Mouse (Mus musculus) R1 (cell line): ENCODE data around the gene Tsr2.

ENCODE experiments used
- DNase-seq: peaks from one replicate; pipeline ENCODE4 v3.0.0-alpha.2; 2018; ENCODE audit warnings: low read depth, low spot score

The Tsr2 gene

GRCm38 (mm10) chrX:151096171-151097058 lies at the start of gene Tsr2:
Tsr2 (minus strand) TSS chrX:151096543.
- peak; percentile 88 for DNase-seq

- peak; percentile 61 for DNase-seq
Measured at GRCm38 (mm10) chrX:151132785-151133184, 36.4 kb upstream of the Tsr2 start.

- DNase-seq: peak; percentile 51
Measured at GRCm38 (mm10) chrX:151130493-151130892, 34.1 kb upstream of the Tsr2 start.

- peak; percentile 98 for DNase-seq
Measured at GRCm38 (mm10) chrX:151123933-151124332, 27.6 kb upstream of the Tsr2 start.

DNA sequence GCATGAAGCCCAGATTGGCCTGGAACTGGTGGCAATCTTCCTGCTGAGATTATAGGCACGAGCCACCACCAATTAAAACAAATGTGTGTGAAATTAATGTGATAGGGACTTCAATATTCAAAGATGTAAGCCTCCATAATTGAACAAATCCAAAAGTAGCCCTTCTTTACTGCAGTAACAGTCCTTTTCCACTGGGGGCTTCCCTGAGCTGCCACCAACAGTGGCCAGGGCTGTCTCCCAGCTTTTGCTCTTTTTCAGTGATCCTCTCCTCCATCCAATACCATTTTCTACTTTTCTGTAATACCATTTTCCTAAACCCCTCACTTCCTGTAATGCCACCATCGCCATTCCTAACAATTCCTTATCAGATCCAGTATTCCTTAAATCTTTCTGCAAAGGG lies 21.1 kb upstream of the Tsr2 start:
- DNase-seq: peak; percentile 39

DNA sequence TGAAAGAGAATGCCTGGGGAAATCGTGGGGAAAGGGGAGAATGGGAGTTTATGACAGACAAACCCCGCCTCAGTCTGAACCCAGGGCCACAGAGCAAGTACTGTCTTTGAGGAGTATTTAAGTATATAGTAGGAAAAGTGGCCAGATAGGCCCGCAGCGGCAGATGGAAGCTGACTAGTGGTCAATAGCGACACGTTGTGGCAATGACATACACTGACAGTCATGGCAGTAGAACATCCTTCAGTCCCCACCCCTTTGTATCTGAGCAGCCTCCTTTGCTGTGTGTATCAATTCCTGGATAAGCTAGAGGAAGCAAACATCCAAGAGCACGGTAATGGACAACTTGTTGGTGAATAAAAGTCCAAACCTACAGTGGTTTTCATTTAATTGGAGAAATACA lies 20.5 kb upstream of the Tsr2 start:
- DNase-seq: peak; percentile 69

DNA sequence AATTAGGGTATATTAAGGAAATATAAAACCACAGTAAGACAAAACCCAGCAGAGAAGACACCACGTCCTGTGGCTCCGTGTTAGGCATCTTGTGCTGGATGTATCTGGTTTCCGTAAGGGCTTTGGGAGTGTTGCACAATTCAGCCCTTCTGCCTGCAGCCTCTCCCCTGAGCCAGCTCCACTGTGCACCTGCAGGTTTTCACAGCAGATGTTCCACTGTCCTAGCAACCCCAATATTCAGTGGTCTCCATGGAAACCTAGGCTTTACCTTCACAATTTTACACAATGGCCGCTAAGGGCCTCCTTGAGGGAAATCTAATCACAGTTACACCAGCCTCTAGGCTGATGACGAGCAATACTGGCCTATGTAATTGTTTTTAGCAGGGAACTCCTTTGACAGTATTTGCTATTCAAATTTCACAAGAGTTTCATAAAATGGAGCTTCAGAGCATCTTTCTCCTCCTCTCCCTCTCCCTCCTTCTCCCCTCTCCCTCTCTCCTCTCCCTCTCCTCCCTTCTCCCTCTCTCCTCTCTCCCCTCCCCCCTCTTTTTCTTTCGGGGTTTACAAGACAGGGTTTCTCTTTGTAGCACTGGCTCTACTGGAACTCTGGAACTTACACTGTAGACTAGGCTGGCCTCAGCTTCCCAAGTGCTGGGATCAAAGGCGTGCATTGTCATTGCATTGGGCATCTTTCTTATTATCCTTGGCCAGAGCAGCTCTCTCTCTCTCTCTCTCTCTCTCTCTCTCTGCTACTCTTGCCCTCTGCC lies 11.1 kb upstream of the Tsr2 start:
- DNase-seq: peak; percentile 31

GRCm38 (mm10) chrX:151087418-151087817 lies 8.9 kb downstream of the Tsr2 start:
- DNase-seq: no peak

DNA sequence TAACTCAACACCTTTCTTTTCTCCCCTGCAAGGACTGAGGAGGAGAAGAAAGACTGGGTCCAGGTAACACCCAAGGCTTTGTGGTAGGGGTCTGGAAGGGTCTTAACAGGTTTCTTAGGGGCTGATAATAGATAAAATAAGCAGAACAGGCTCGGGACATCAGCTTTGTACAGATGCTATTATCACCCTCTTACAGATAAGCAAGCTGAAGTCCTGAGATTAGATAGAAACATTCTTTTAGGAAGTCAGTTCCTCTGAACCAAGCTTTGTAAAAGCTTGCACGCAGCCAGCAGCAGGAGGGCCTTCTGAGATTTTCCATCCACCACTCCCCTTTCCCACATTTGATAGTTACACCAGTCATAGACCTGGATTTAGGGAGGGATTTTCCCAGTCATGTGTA lies 10.7 kb downstream of the Tsr2 start:
- no peak for DNase-seq

DNA sequence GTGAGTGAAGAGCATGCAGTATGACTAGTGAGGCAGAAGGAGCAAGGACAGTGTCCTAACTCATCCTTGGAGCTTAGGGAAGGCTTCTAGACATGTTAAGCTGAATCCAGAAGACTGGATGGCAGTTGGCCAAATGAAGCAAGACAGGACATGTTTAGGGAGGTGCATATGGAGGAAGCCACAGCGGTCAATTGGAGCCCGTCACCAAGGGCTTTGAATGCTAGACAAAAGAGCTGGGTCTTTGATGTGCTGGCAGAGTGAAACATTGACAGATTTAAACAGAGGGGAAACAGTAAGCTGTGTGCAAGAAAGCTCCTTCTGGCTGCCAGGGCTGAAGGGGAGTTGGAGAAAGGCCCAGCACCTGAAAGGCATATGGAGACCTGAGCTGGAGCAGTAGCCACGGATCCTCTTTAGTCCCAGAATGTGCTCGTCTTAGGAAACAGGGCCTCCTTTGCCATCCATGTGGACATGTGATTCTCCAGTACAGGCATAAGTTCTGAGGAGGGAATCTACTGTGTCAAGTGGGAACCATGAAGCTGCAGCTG lies 19.3 kb downstream of the Tsr2 start:
- DNase-seq: no peak

- no peak for DNase-seq
Measured at GRCm38 (mm10) chrX:151076007-151076406, 20.3 kb downstream of the Tsr2 start.

- DNase-seq: no peak
Measured at GRCm38 (mm10) chrX:151067876-151068275, 28.5 kb downstream of the Tsr2 start.

DNA sequence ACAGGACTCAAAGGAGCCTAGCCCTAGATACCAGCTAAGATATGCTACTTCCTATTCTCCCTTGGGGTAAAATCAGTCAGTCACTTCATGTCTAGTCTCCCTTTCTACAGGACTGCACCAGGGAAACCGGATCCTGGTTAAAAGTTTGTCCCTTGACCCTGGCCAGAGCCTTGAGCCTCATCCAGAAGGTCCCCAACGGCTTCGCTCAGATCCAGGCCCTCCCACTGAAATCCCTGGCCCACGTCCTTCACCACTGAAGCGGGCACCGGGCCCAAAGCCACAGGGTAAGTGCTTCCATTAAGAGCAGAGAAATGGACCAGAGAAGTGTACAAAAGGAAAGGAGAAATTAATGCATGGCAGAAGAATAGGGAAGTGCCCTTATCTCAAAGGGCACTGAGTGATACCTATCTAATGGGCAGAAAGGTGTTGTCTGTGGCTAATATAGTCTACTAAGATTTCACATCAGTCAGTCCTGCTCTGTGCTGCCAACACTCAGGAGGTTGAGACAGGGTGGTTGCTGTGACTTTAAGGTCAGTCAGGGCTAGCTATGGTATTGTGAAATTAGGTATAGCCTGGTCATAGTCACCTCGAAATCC lies 30.2 kb downstream of the Tsr2 start:
- no peak for DNase-seq

GRCm38 (mm10) chrX:151061615-151062299 lies 34.6 kb downstream of the Tsr2 start:
- no peak for DNase-seq

- DNase-seq: no peak
Measured at GRCm38 (mm10) chrX:151059346-151059745, 37.0 kb downstream of the Tsr2 start.

- DNase-seq: peak; percentile 24
Measured at GRCm38 (mm10) chrX:151055559-151055958, 40.8 kb downstream of the Tsr2 start.

DNA sequence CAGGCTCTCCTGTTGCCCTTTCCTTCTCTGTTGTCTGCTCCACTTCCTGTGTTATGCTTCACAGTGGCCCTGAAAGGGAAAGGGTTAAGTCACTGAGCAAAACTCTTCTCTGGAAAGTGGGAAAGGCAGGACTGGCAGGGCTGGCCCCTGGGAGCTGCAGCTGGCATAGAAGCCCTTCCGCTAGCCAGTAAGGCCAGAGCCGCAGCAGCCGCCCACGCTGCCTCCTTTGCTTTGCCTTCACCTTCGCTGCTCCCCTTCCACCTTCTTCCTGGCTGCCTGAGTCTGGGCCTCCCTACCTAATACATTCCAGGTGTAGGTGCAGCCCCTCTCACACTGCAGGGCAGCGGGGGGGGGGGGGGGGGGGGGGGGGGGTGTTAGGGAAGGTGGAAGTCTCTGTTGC lies 41.9 kb downstream of the Tsr2 start:
- no peak for DNase-seq

DNA sequence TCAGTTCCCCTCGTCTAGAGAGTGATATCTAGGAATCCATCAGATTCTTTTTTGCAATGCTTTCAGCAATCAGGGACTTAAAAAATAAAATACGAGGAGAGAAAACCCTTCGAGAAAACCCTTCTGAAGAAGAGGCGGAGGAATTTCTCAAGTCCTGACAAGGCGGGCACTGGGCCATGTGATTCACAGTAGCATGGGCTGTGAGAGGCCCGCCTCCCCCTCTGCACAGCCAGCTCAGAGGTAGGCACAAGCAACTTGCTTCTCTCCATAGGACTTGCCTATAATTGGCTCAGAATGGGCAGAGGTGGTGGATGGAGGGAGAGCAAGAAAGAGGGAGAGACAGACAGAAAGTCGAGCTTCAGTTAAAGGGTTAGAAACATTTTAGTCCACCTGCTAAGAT lies 46.0 kb downstream of the Tsr2 start:
- DNase-seq: peak; percentile 69

GRCm38 (mm10) chrX:151049661-151050215 lies 46.6 kb downstream of the Tsr2 start:
- peak; percentile 92 for DNase-seq

DNA sequence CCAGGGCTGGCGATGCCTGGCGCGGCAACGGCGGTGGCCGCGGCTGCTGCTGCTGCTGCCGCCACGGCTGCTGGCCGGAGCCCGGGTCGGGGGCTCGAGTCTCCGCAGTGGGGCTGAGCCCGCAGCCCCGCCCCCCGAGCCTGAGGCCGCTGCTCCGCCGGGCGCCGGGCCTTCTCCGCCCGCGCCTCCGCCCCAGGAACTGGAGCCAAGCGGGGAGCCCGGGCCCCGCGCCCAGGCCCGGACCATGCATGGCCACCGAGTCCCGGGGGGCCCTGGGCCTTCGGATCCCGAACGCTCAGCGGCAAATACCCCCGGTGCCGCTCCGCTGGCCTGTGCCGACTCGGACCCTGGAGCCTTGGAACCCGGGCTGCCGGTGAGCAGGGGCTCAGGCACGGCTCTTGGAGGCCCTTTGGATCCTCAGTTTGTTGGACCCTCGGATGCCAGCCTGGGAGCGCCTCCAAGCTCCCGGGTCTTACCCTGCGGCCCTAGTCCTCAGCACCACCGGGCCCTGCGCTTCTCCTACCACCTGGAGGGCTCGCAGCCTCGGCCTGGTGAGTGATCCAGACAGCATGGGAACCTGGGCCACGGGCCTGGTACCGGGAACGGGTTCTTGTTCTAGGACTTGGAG lies 48.8 kb downstream of the Tsr2 start:
- DNase-seq: no peak
